Mouse (Mus musculus): ENCODE data around the gene Lsm12. TPM values are rescaled to one million over a fixed set of nuclear protein-coding genes. Genes with fewer than 3 reads are reported as not detected.
A peak's percentile ranks its signal among the peaks of the same experiment; 100 is the strongest.

Lsm12 gene
- polyA plus RNA-seq (2015; fragmentation: Nextera tagmentation; extraction: Ambion mirVana) = 119 and 130 TPM in 2 replicates

- ATAC-seq (ENCODE audit: insufficient number of reproducible peaks, low FRiP score, low TSS enrichment, low read depth) = peak; percentile 82
- H3K9ac ChIP-seq = peak within 1 kb of the TSS; percentile 85
- peak within 1 kb of the TSS; percentile 95 for H3K27ac ChIP-seq
- H3K4me1 ChIP-seq = peaks cover 25% of the 10 kb centered on the region
- no peaks in the 10 kb centered on the region for H3K9me3 ChIP-seq
- no peaks in the 10 kb centered on the region for H3K27me3 ChIP-seq
- peak within 1 kb of the TSS; percentile 59 for H3K4me2 ChIP-seq
- 1% methylated on average over 67 of the region's 70 CpGs for WGBS
- peaks cover 10% of the 10 kb centered on the region; the same call in 1 of the 2 replicates for H3K36me3 ChIP-seq
- peak within 1 kb of the TSS; percentile 89 for H3K4me3 ChIP-seq
These were observed at the start of gene Lsm12 for GRCm38 (mm10) chr11:102184646-102185495. Gene Lsm12 (minus strand): TSS chr11:102185296.

- H3K9me3 ChIP-seq = no peaks in the 10 kb centered on the region
- peak within 1 kb of the TSS; percentile 86 for H3K27ac ChIP-seq
- peak within 1 kb of the TSS; percentile 86 for H3K9ac ChIP-seq
- H3K27me3 ChIP-seq = no peaks in the 10 kb centered on the region
- peak within 1 kb of the TSS; percentile 75 for H3K4me2 ChIP-seq
- H3K4me3 ChIP-seq = peak within 1 kb of the TSS; percentile 84
- peak; percentile 92 for ATAC-seq (ENCODE audit: insufficient number of reproducible peaks, low FRiP score, low TSS enrichment, low read depth)
- under 1% methylated on average over 49 of the region's 49 CpGs for WGBS
- peaks cover 42% of the 10 kb centered on the region for H3K4me1 ChIP-seq
- H3K36me3 ChIP-seq = no peaks in the 10 kb centered on the region
These were observed 45.1 kb upstream of the Lsm12 start, which contains the start of gene Hdac5 for GRCm38 (mm10) chr11:102230006-102230741. Gene Hdac5 (minus strand): TSS chr11:102230166.

- H3K36me3 ChIP-seq = no peaks in the 10 kb centered on the region
- under 1% methylated on average over 43 of the region's 47 CpGs for WGBS
- H3K4me2 ChIP-seq = peak overlapping the region; percentile 75
- no peaks in the 10 kb centered on the region for H3K9me3 ChIP-seq
- H3K4me1 ChIP-seq = peaks cover 50% of the 10 kb centered on the region
- H3K4me3 ChIP-seq = peak overlapping the region; percentile 84
- H3K9ac ChIP-seq = peak overlapping the region; percentile 86
- ATAC-seq (ENCODE audit: insufficient number of reproducible peaks, low FRiP score, low TSS enrichment, low read depth) = no peak; the same call in 1 of the 2 replicates
- peak overlapping the region; percentile 86 for H3K27ac ChIP-seq
- no peaks in the 10 kb centered on the region for H3K27me3 ChIP-seq
These were observed 44.3 kb upstream of the Lsm12 start for GRCm38 (mm10) chr11:102229331-102229953.

GRCm38 (mm10) chr11:102228646-102229268 is 43.7 kb upstream of the Lsm12 start:
- H3K27ac ChIP-seq = no peak overlapping the region
- peak overlapping the region; percentile 84 for H3K4me3 ChIP-seq
- H3K36me3 ChIP-seq = no peaks in the 10 kb centered on the region
- H3K4me1 ChIP-seq = peaks cover 56% of the 10 kb centered on the region
- no peak for ATAC-seq (ENCODE audit: insufficient number of reproducible peaks, low FRiP score, low TSS enrichment, low read depth)
- H3K9ac ChIP-seq = peak overlapping the region; percentile 86
- peak overlapping the region; percentile 75 for H3K4me2 ChIP-seq
- 25% methylated on average over 7 of the region's 7 CpGs for WGBS
- H3K9me3 ChIP-seq = no peaks in the 10 kb centered on the region
- no peaks in the 10 kb centered on the region for H3K27me3 ChIP-seq

GRCm38 (mm10) chr11:102228191-102228545 is 43.1 kb upstream of the Lsm12 start:
- no peak for ATAC-seq (ENCODE audit: insufficient number of reproducible peaks, low FRiP score, low TSS enrichment, low read depth)
- Histone ChIP-seq H3K9me3 (no peaks in the 10 kb centered on the region), H3K4me1 (peaks cover 61% of the 10 kb centered on the region), H3K4me3 (peak overlapping the region; percentile 84), H3K36me3 (no peaks in the 10 kb centered on the region), H3K27ac (no peak overlapping the region), H3K9ac (no peak overlapping the region), H3K4me2 (peak overlapping the region; percentile 75), H3K27me3 (no peaks in the 10 kb centered on the region)
- WGBS = 38% methylated on average over 9 of the region's 9 CpGs

GRCm38 (mm10) chr11:102227270-102228190 is 42.4 kb upstream of the Lsm12 start:
- H3K27ac ChIP-seq = peak overlapping the region; percentile 33
- WGBS = 16% methylated on average over 12 of the region's 12 CpGs
- H3K4me2 ChIP-seq = peak overlapping the region; percentile 75
- peak overlapping the region; percentile 84 for H3K4me3 ChIP-seq
- peaks cover 67% of the 10 kb centered on the region for H3K4me1 ChIP-seq
- H3K27me3 ChIP-seq = no peaks in the 10 kb centered on the region
- H3K9me3 ChIP-seq = no peaks in the 10 kb centered on the region
- H3K36me3 ChIP-seq = no peaks in the 10 kb centered on the region
- ATAC-seq (ENCODE audit: insufficient number of reproducible peaks, low FRiP score, low TSS enrichment, low read depth) = no peak
- 0 out of 2 replicates have a peak overlapping the region, but pooled peaks have one; percentile 20 for H3K9ac ChIP-seq

GRCm38 (mm10) chr11:102226067-102226978 is 41.2 kb upstream of the Lsm12 start:
- no peak overlapping the region for H3K9ac ChIP-seq
- 74% methylated on average over 12 of the region's 12 CpGs for WGBS
- H3K27me3 ChIP-seq = no peaks in the 10 kb centered on the region
- no peak overlapping the region for H3K4me2 ChIP-seq
- 0 out of 2 replicates have a peak, but pooled peaks cover 5% of the 10 kb centered on the region for H3K36me3 ChIP-seq
- no peak overlapping the region for H3K4me3 ChIP-seq
- H3K27ac ChIP-seq = no peak overlapping the region
- no peak for ATAC-seq (ENCODE audit: insufficient number of reproducible peaks, low FRiP score, low TSS enrichment, low read depth)
- H3K4me1 ChIP-seq = peaks cover 75% of the 10 kb centered on the region
- no peaks in the 10 kb centered on the region for H3K9me3 ChIP-seq

- H3K4me3 ChIP-seq = 0 out of 2 replicates have a peak overlapping the region, but pooled peaks have one; percentile 20
- 55% methylated on average over 5 of the region's 5 CpGs for WGBS
- H3K9ac ChIP-seq = no peak overlapping the region
- ATAC-seq (ENCODE audit: insufficient number of reproducible peaks, low FRiP score, low TSS enrichment, low read depth) = no peak
- H3K4me2 ChIP-seq = peak overlapping the region; percentile 41; the same call in 1 of the 2 replicates
- H3K4me1 ChIP-seq = peaks cover 84% of the 10 kb centered on the region
- H3K27ac ChIP-seq = 0 out of 2 replicates have a peak overlapping the region, but pooled peaks have one; percentile 13
- H3K27me3 ChIP-seq = no peaks in the 10 kb centered on the region
- H3K9me3 ChIP-seq = no peaks in the 10 kb centered on the region
- 0 out of 2 replicates have a peak, but pooled peaks cover 7% of the 10 kb centered on the region for H3K36me3 ChIP-seq
These were observed 40.1 kb upstream of the Lsm12 start for GRCm38 (mm10) chr11:102225221-102225620.

GRCm38 (mm10) chr11:102224686-102225085 is 39.6 kb upstream of the Lsm12 start:
- peak overlapping the region; percentile 41 for H3K4me2 ChIP-seq
- no peak for ATAC-seq (ENCODE audit: insufficient number of reproducible peaks, low FRiP score, low TSS enrichment, low read depth)
- H3K4me3 ChIP-seq = peak overlapping the region; percentile 20
- no peak overlapping the region for H3K27ac ChIP-seq
- 18% methylated on average over 22 of the region's 22 CpGs for WGBS
- H3K4me1 ChIP-seq = peaks cover 90% of the 10 kb centered on the region
- 0 out of 2 replicates have a peak, but pooled peaks cover 7% of the 10 kb centered on the region for H3K36me3 ChIP-seq
- no peaks in the 10 kb centered on the region for H3K9me3 ChIP-seq
- no peak overlapping the region for H3K9ac ChIP-seq
- H3K27me3 ChIP-seq = no peaks in the 10 kb centered on the region

- H3K4me3 ChIP-seq = no peak overlapping the region
- no peak overlapping the region for H3K27ac ChIP-seq
- H3K27me3 ChIP-seq = no peaks in the 10 kb centered on the region
- H3K9ac ChIP-seq = no peak overlapping the region
- H3K4me2 ChIP-seq = no peak overlapping the region
- 0 out of 2 replicates have a peak, but pooled peaks cover 7% of the 10 kb centered on the region for H3K36me3 ChIP-seq
- WGBS = 36% methylated on average over 6 of the region's 6 CpGs
- ATAC-seq (ENCODE audit: insufficient number of reproducible peaks, low FRiP score, low TSS enrichment, low read depth) = no peak
- peaks cover 91% of the 10 kb centered on the region for H3K4me1 ChIP-seq
- H3K9me3 ChIP-seq = no peaks in the 10 kb centered on the region
These were observed 38.1 kb upstream of the Lsm12 start for GRCm38 (mm10) chr11:102223166-102223565.

Data from limb, embryonic 15.5 days (tissue).